Mouse (Mus musculus) liver, adult 2 months (tissue): Measurements from ENCODE around the gene Erp44. TPM values are rescaled to one million over a fixed set of nuclear protein-coding genes. Genes with fewer than 3 reads are reported as not detected.

Experiments used
- DNase-seq: peaks from one replicate; pipeline ENCODE4 v3.0.0-alpha.2; 2011; ENCODE audit warnings: low read depth, low spot score; ENCODE audit errors: extremely low read depth
- H3K27ac ChIP-seq: fragments of 200-500 bp; replicated peaks from 2 replicates; pipeline ENCODE4 v1.5.1; 2012; ENCODE audit warnings: low read depth, mild to moderate bottlenecking, control low read depth, inconsistent platforms, low read length; ENCODE audit not compliant: insufficient read depth
- H3K27me3 ChIP-seq: fragments of 200-500 bp; 2 replicates; pipeline ENCODE4 v1.6.1; 2012; ENCODE audit warnings: mild to moderate bottlenecking, moderate library complexity, low read length, inconsistent platforms; ENCODE audit not compliant: control insufficient read depth, insufficient read depth
- H3K36me3 ChIP-seq: fragments of 200-500 bp; 2 replicates; pipeline ENCODE4 v1.6.1; 2012; ENCODE audit warnings: low read length, inconsistent platforms; ENCODE audit not compliant: control insufficient read depth, insufficient read depth
- H3K4me1 ChIP-seq: fragments of 200-500 bp; 2 replicates; pipeline ENCODE4 v1.6.1; 2011; ENCODE audit warnings: low read length; ENCODE audit not compliant: control insufficient read depth, insufficient read depth
- H3K4me3 ChIP-seq: fragments of 200-500 bp; 2 replicates; pipeline ENCODE4 v1.5.1; 2011; ENCODE audit warnings: low read depth, mild to moderate bottlenecking, control low read depth, low read length, moderate library complexity; ENCODE audit not compliant: insufficient read depth
- H3K79me2 ChIP-seq: fragments of 200-500 bp; 2 replicates; pipeline ENCODE4 v1.6.1; 2012; ENCODE audit warnings: inconsistent platforms, mild to moderate bottlenecking, low read length, moderate library complexity; ENCODE audit not compliant: control insufficient read depth, insufficient read depth
- H3K9ac ChIP-seq: fragments of 200-500 bp; 2 replicates; pipeline ENCODE4 v1.6.1; 2012; ENCODE audit warnings: low read depth, mild to moderate bottlenecking, control low read depth, inconsistent platforms, low read length
- CTCF ChIP-seq: fragments of 200-500 bp; IDR thresholded peaks from 2 replicates; pipeline ENCODE4 v1.5.1; 2011; ENCODE audit warnings: low read depth, low read length, control low read depth
- POLR2A ChIP-seq: fragments of 200-500 bp; IDR thresholded peaks from 2 replicates; pipeline ENCODE4 v1.6.1; 2011; ENCODE audit warnings: low read length, control low read depth; ENCODE audit not compliant: insufficient read depth; ENCODE audit errors: extremely low read depth
- WGBS: fragments of 180-500 bp; shearing (Covaris S2); methylation state at CpG from one replicate; pipeline ENCODE4 v1.1.7; 2018; 5-methylcytosine and 5-hydroxymethylcytosine counted together
- polyA plus RNA-seq: library from polyadenylated mRNA; depleted of rRNA; stranded (reverse); fragments of >200 nt; gene quantifications from 2 replicates; pipeline ENCODE4 v1.2.3, GENCODE M21; 2012
- total RNA-seq: library from RNA; depleted of rRNA; stranded (reverse); fragments of >200 nt; gene quantifications from 2 replicates; pipeline ENCODE4 v1.2.3, GENCODE M21; 2014

Gene Erp44
- total and polyA plus RNA-seq, 2 experiments: 22.3 to 50.9 TPM

- DNase-seq: no peak
- TF ChIP-seq CTCF: no peak
- no peak for TF ChIP-seq POLR2A
- Histone ChIP-seq H3K4me1 (peaks cover 4% of the 10 kb centered on the region; the same call in 1 of the 2 replicates), H3K27me3 (no peaks in the 10 kb centered on the region), H3K36me3 (peaks cover 21% of the 10 kb centered on the region), H3K4me3 (no peak overlapping the region), H3K79me2 (no peaks in the 10 kb centered on the region), H3K9ac (no peak overlapping the region), H3K27ac (no peak overlapping the region)
- WGBS: 90% methylated on average over 3 of the region's 3 CpGs
These were observed 81.4 kb downstream of the Erp44 start for GRCm38 (mm10) chr4:48197925-48198324.

GRCm38 (mm10) chr4:48182115-48182806, 97.1 kb downstream of the Erp44 start:
- Histone ChIP-seq H3K79me2 (no peaks in the 10 kb centered on the region), H3K4me3 (no peak overlapping the region), H3K36me3 (peaks cover 4% of the 10 kb centered on the region), H3K4me1 (no peaks in the 10 kb centered on the region), H3K27me3 (no peaks in the 10 kb centered on the region), H3K27ac (no peak overlapping the region), H3K9ac (no peak overlapping the region)
- no peak for TF ChIP-seq POLR2A
- no peak for TF ChIP-seq CTCF
- no peak for DNase-seq
- 95% methylated on average over 8 of the region's 8 CpGs for WGBS

GRCm38 (mm10) chr4:48181366-48181765, 98.0 kb downstream of the Erp44 start:
- Histone ChIP-seq H3K27ac (no peak overlapping the region), H3K36me3 (peaks cover 4% of the 10 kb centered on the region), H3K9ac (no peak overlapping the region), H3K79me2 (no peaks in the 10 kb centered on the region), H3K4me3 (no peak overlapping the region), H3K4me1 (no peaks in the 10 kb centered on the region), H3K27me3 (no peaks in the 10 kb centered on the region)
- WGBS: 91% methylated on average over 6 of the region's 6 CpGs
- DNase-seq: no peak
- TF ChIP-seq CTCF (no peak), POLR2A (no peak)

DNA sequence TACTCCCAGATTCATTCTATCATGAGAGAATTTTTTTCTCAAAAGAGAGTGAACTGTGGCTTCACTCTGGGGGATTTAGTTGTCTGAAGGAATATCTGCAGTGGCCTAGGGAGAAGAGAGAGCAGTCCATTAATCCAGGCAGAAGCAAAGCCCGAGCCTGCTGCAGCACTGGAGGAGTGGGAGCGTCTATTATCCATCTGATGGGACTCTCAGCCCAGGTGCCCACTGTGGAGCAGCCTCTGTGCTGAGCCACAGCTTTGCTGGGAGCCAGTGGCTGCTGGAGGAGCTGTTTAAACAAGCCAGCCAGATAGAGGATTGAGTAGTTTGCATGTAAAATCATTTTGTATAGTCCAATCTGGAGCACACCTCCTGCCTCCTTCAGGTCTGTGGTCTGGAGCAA, 98.4 kb downstream of the Erp44 start:
- no peak for DNase-seq
- Histone ChIP-seq H3K36me3 (peaks cover 4% of the 10 kb centered on the region), H3K9ac (no peak overlapping the region), H3K4me1 (no peaks in the 10 kb centered on the region), H3K4me3 (no peak overlapping the region), H3K27ac (no peak overlapping the region), H3K27me3 (no peaks in the 10 kb centered on the region), H3K79me2 (no peaks in the 10 kb centered on the region)
- 76% methylated on average over 2 of the region's 2 CpGs for WGBS
- TF ChIP-seq POLR2A: no peak
- no peak for TF ChIP-seq CTCF

GRCm38 (mm10) chr4:48175666-48176065, 103.7 kb downstream of the Erp44 start:
- TF ChIP-seq POLR2A (no peak), CTCF (no peak)
- Histone ChIP-seq H3K36me3 (no peaks in the 10 kb centered on the region; the same call in 1 of the 2 replicates), H3K9ac (no peak overlapping the region), H3K27me3 (no peaks in the 10 kb centered on the region), H3K79me2 (no peaks in the 10 kb centered on the region), H3K27ac (no peak overlapping the region), H3K4me1 (no peaks in the 10 kb centered on the region), H3K4me3 (no peak overlapping the region)
- 91% methylated on average over 3 of the region's 3 CpGs for WGBS
- DNase-seq: no peak

DNA sequence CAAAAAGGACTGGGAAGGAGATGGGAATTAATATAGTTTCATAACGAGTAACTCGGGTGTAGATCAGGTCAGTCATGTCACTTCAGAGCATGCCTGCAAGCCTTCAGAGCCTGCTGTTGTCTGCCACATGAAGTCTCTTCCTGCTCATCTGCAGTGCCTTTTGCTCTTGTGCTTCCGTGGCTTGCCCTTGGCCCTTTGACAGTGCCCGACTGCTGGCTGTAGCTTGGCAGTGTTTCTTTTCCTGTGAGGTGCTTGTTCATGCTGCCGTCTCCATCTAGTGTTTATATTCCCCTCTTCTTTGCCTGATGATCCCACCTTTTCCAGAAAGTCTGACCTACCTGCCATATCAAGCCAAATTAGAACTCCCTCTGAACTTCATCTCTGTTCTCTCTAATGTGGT, 115.5 kb downstream of the Erp44 start:
- no peak overlapping the region for H3K4me3 ChIP-seq
- H3K9ac ChIP-seq: no peak overlapping the region
- no peaks in the 10 kb centered on the region for H3K4me1 ChIP-seq
- peaks cover 24% of the 10 kb centered on the region for H3K36me3 ChIP-seq
- no peak overlapping the region for H3K27ac ChIP-seq
- DNase-seq: no peak
- WGBS: 82% methylated on average over 5 of the region's 5 CpGs
- H3K27me3 ChIP-seq: no peaks in the 10 kb centered on the region
- TF ChIP-seq POLR2A: no peak
- TF ChIP-seq CTCF: no peak
- H3K79me2 ChIP-seq: no peaks in the 10 kb centered on the region
